Mouse (Mus musculus) lung, postnatal 0 days (tissue): ENCODE data around the gene Elk3.

Experiments used
- CTCF ChIP-seq: IDR thresholded peaks from 2 replicates; pipeline ENCODE4 v1.5.1; 2016; ENCODE audit warnings: antibody characterized with exemption, mild to moderate bottlenecking
- EP300 ChIP-seq: IDR thresholded peaks from 2 replicates; pipeline ENCODE4 v1.6.1; 2016; ENCODE audit warnings: antibody characterized with exemption, mild to moderate bottlenecking, control low read depth

GRCm38 (mm10) chr10:93250436-93251317 lies 60.3 kb downstream of the Elk3 start:
- no peak for TF ChIP-seq CTCF
- TF ChIP-seq EP300: no peak
